Mouse (Mus musculus) gastrocnemius, postnatal 4 days (tissue): ENCODE data around the gene Nbeal2. TPM values are rescaled to one million over a fixed set of nuclear protein-coding genes. Genes with fewer than 3 reads are reported as not detected.

Experiments used
- DNase-seq, 2 experiments: peaks; one replicate each; pipeline ENCODE4 v3.0.0; 2021 to 2022; ENCODE audit warnings: low spot score in 2 of 2, mixed read lengths in 2 of 2
- total RNA-seq, 2 experiments: library from RNA; stranded (reverse); gene quantifications; 2 replicates each; pipeline ENCODE4 v1.2.3; 2021

Nbeal2 gene
- total RNA-seq, 2 experiments from 2014 or later, result 3.1 to 3.4 TPM

GRCm38 (mm10) chr9:110651931-110652722 lies 1.8 kb downstream of the Nbeal2 start:
- DNase-seq, result no peak

GRCm38 (mm10) chr9:110649775-110650174 lies 4.2 kb downstream of the Nbeal2 start:
- no peak for DNase-seq

- DNase-seq, result no peak
Measured at GRCm38 (mm10) chr9:110645219-110645618, 8.7 kb downstream of the Nbeal2 start.

DNA sequence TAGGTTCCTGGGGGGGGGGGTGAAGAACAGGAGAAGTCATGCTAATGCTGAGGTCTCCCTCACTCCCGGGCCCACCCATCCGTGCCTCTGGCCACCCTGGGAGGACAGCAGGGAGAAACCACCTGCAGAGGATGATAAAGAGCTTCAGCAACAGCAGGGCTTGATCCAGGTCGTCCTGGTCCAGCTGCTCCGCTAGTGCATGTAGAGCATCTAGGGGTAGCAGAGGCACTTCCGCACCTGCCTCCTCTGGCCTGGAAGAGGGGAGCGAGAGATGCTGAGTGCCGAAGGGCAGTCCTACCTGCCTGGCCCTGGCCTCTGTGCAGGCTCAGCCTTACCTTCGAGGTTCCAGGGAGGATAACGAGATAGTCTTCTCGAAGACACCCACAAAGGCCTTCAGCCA lies 9.7 kb downstream of the Nbeal2 start:
- DNase-seq, result no peak

DNA sequence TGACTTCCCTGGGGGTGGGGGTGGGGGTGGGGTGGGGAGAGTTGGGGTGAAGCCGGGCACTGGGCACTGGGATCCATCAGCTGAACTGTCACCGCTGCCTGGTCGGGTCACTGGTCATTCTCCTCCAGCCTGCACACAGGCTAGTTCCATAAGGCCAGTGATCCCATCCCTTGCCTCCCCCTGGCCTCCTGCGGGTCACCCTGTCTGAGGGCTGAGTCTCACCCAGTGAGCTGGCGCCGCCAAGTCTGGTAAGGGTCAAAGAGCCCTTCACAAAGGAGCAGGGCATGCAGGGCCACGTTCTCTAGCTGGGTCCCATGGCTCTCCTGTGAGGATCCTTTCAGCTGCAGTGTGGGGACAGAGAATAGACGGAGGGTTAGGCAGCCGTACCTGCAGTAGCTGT lies 10.2 kb downstream of the Nbeal2 start:
- no peak for DNase-seq

- DNase-seq, result no peak
Measured at GRCm38 (mm10) chr9:110642812-110643524, 11.0 kb downstream of the Nbeal2 start.

GRCm38 (mm10) chr9:110641006-110641405 lies 13.0 kb downstream of the Nbeal2 start:
- no peak for DNase-seq

- no peak for DNase-seq
Measured at GRCm38 (mm10) chr9:110638611-110639021, 15.3 kb downstream of the Nbeal2 start.

DNA sequence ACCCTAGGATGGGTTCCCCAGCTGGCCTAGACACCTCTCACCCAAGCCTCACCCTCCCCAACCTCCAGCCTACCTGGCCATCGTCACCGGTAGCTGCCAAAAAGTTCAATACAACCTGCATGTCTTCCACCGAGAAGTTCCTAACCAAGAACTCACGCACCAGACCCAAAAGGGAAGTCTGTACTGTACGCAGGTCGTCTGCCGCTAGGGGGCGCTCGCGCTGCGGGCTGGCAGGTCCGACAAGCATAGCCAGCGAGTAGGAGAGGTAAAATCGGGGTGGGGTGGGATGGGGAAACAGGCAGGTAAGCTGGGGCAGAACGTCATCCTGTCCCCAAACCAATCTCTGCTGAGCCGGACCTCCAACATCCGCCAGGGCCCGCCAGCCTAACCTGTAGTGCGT lies 18.7 kb downstream of the Nbeal2 start:
- DNase-seq, result peak; percentile 88

- DNase-seq, result no peak
Measured at GRCm38 (mm10) chr9:110633882-110634281, 20.1 kb downstream of the Nbeal2 start.

DNA sequence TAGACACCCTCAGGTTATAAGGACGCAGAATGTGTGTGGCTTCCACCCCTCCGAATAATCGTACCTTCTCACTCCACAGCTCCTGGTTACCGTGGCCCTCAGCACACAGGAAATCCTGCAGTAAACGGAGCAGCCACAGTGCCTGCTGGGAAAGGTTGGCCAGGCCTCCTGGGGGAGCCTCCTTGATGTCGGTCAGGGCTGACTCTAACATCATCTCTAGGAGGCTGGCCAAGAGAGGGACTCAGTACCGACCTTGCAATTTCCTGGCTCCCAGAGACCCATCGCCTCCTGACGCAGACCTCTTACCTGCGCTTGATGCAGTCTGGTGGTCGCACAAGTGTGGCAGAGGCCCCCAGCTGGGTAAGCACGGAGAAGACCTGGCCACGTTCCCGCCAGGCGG lies 21.3 kb downstream of the Nbeal2 start:
- DNase-seq, result no peak

- no peak for DNase-seq
Measured at GRCm38 (mm10) chr9:110631651-110632275, 22.2 kb downstream of the Nbeal2 start.

GRCm38 (mm10) chr9:110631191-110631590 lies 22.8 kb downstream of the Nbeal2 start:
- DNase-seq, result peak in 1 of 2 experiments; percentile 56

- no peak for DNase-seq
Measured at GRCm38 (mm10) chr9:110630171-110630570, 23.8 kb downstream of the Nbeal2 start.

DNA sequence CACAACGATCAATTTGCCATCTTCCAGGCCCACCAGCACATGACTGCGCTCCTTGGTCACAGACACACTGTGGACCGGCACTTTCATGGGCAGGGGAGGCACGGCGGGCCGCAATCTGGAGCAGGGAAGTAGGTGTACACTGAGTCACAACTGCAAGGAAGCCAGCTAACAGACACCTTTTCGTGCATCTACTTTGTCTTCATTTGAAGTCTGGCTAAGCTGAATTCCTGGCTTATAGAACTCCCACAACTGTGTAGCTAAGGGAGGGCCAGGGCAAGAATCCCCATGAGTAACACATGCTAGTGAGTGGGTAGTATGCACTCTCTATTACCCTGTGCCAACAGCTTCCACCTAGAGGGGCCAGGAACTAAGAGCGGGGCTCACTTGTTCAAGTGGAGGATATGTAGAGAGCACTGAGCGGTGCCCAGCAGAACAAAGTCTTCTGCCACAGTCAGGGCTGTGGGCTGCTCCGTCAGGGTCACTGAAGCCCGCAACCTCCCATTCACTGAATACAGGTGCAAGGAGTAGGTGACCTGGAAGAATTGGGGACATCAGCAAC lies 28.5 kb downstream of the Nbeal2 start:
- DNase-seq, result no peak

DNA sequence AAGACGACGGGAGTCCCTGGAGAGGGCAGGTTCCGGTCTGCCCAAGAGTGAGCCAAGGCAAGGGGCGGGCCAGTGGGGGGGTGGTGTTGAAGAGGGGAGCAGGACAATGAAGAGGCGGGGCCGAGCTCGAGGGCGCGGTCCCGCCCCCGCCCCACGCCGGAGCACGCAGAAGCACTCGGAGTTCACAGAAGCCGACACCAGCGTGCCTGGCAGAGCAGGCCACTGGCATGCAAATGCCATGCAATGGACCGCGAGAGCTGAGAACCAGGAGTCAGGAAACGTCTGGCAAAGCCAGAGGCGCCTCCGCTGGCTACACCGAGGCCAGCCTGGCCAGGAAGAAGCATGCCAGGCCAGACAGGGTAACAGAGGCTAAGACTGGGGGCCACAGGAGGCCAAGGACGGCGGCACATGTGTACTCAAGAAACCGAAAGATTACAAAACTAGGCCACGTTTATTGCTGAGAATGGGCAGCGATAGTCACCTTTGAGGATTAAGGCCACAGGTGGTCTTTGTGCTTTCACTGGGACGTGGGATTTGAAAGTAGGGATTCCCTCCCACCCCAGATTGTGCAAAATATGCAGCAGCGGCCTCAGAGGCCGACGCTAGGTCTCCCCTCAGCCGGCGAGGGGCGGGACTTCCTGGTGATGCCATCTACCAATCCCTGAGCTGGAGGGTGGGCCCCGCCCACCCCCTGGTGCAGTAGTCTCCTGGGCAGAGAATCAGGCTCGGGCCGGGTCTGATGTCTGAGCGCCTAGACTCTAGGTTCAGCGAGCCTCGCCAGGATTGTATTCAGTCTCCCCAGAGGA lies 29.4 kb downstream of the Nbeal2 start, which contains the start of gene Nradd:
Nradd (minus strand) TSS at position 92 of the 806 bp plus-strand sequence.
- DNase-seq, result peak; percentile 83 to 89

- no peak for DNase-seq
Measured at GRCm38 (mm10) chr9:110623416-110624195, 30.4 kb downstream of the Nbeal2 start.

DNA sequence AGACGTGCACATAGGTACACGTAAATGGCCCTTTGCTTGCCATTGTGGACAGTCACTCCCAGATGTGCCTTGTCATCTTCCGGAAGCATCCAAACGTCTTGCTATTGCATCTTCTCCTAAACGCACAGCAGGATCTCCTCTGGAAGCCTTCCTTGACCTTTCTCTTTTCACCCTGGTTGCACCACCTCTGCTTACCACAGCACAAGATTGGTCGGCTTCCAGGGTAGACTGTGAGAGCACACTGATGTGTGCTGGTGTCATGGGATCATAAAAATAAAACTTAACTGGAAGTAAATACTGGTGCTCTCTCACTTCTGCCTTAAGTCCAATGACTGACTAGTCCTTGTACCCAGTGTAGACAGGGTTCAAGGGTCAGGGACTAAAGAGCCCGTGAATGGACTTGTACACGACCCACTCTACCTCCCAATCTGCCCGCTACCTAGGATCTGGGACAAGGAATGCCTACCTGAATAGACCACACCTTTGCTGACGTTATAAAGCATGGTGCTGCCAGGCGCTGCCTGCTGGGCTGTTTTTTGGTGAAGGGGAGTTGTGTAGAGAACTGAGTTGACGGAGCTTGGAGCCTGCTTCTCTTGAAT lies 31.2 kb downstream of the Nbeal2 start:
- no peak for DNase-seq

DNA sequence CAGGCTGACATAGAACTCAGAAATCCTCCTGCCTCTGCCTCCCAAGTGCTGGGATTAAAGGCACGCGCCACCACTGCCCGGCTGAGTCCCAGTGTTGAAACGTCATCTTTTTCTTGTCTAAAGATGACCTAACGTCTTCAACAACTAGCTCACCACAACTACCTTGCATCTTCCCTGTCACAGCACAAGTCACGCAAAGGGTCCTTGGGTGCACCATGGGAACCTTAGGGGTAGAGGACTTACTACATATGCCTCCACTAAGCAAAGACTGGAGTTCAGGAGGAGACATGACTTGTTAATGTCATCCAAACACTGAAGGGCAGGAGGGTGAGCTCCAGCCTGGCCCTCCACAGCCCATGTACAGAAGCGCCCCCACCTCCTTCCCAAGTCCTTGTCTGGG lies 33.3 kb downstream of the Nbeal2 start:
- no peak for DNase-seq

DNA sequence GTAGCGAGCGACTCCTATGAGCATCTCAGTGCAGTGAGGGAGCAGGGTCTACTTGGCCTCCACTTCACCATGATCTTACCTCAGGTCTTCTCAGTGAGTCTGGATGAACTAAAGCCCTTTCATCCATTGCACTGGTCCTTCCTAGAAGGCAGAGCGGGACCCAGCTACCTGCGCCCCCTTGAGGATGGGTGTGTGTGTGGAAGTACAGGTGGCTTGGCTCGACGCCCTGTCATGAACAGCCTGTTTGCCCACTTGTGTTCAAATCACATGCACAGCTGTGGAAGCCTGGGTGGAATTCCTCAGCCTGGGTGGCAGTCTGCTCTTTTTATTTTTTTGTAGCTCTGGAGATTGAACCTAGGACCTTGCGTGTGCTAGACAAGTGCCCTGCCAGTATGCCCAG lies 33.8 kb downstream of the Nbeal2 start:
- no peak for DNase-seq
